ENCODE assay signal across 17 mouse cellular contexts in the genomic region with DNA sequence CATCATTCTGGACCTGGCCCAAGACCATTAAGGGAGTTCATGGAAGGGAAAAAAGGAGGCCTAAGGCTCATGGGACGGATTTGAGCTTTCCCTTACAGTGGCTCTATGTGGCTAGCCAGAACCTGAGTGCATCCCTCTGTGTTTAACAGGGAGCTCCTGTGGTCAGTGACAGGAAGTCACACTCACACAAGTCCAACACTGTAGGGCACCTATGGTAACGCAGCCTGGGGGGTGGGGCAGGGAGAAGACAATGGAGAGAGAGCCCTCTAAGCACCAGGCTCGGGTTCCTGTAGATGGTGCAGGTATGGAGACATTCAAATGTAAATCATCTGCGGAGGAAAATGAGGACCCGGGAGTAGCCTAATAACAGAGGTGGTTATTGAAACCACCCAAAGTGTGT.
"Had no signal": no experiment of that assay in that cellular context is flagged by ENCODE, and none has a peak within 500 bp of the region (broad histone marks: within the 10 kb centered on the region; RNA-seq: fewer than 3 reads in every experiment).

No protein-coding gene starts in this region.

- H3K36me3 ChIP-seq: liver, embryonic 15.5 days; lung, embryonic 15.5 days; midbrain, embryonic 13.5 days; neural tube, embryonic 12.5 days; stomach, embryonic 15.5 days had no signal

- H3K27me3 ChIP-seq: liver, embryonic 15.5 days; lung, embryonic 15.5 days; megakaryocyte, embryonic 14.5 days; midbrain, embryonic 13.5 days; stomach, embryonic 15.5 days had no signal

- H3K4me1 ChIP-seq: liver, embryonic 15.5 days; lung, embryonic 15.5 days; stomach, embryonic 15.5 days had no signal

- H3K9ac ChIP-seq: liver, embryonic 15.5 days; liver, postnatal 0 days; lung, embryonic 15.5 days; midbrain, embryonic 13.5 days; neural tube, embryonic 12.5 days; stomach, embryonic 15.5 days had no signal

- DNase-seq: liver, postnatal 0 days; lung, adult 2 months; lung, postnatal 14 days; lung, postnatal 36 days; right cerebral cortex, postnatal 14 days; thymus, adult 2 months; thymus, postnatal 25 days; thymus, postnatal 4 days had no signal

- H3K27ac ChIP-seq: liver, embryonic 15.5 days; lung, embryonic 15.5 days; macrophage; midbrain, embryonic 13.5 days; neural tube, embryonic 12.5 days; stomach, embryonic 15.5 days; stomach, postnatal 0 days had no signal

- H3K4me3 ChIP-seq: liver, embryonic 15.5 days; lung, embryonic 15.5 days; megakaryocyte, embryonic 14.5 days; midbrain, embryonic 13.5 days; neural tube, embryonic 12.5 days; stomach, embryonic 15.5 days had no signal

- H3K9me3 ChIP-seq: liver, embryonic 15.5 days; lung, embryonic 15.5 days; midbrain, embryonic 13.5 days; neural tube, embryonic 12.5 days; stomach, embryonic 15.5 days had no signal

- H3K4me2 ChIP-seq: liver, embryonic 15.5 days; lung, embryonic 15.5 days; midbrain, embryonic 13.5 days; neural tube, embryonic 12.5 days; stomach, embryonic 15.5 days had no signal

- ATAC-seq: liver, postnatal 0 days; lung, postnatal 0 days; midbrain, embryonic 13.5 days had no signal
